25 mouse cellular contexts compared by ENCODE assay signal in the genomic region with DNA sequence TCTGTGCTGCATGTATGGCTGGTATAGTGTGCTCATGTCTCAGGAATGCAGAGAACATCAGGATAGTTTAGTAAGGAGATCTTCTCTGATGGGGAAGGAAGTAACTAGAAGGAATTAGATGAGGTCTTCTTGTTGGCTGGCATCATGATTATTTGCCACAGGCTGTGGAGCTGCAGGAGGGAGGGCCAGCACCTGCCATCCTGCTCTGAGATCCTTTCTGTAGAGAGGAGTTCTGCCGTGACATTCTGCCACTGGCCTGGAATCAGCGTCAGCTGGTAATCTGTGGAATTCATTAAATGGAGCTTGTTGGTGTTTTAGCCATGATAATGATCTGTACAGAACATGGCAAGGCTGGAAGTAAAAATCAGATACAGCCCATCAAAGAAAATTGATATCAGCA. TPM values are rescaled to one million over a fixed set of nuclear protein-coding genes. Genes with fewer than 3 reads are reported as not detected.
DNase-seq lines count a peak whose midpoint lies in the region.
"Had no signal": no experiment of that assay in that cellular context is flagged by ENCODE, and none has a peak within 500 bp of the region (broad histone marks: within the 10 kb centered on the region; RNA-seq: fewer than 3 reads in every experiment).

No protein-coding gene starts in this region.

- peak; percentile 19 for DNase-seq in left cerebral cortex, postnatal 4 days
- DNase-seq in left cerebral cortex, adult 8-10 months (ENCODE audit: low spot score in 2 of 2): no peak
- DNase-seq in cerebellum, adult 11 months: peak; percentile 62
- peak; percentile 81 for DNase-seq in cerebellum, adult 9-10 months
- DNase-seq in cerebellum, postnatal 36 days: peak; percentile 63 to 67
- DNase-seq in adrenal gland, adult 2 months: no peak
- no peak for DNase-seq in adrenal gland, postnatal 10 days
- DNase-seq: adrenal gland, postnatal 25 days; embryo, embryonic 11 days; gastrocnemius, postnatal 14 days; kidney, adult 8-10 months; kidney, postnatal 4 days; liver, embryonic 13.5 days; lung, adult 18-20 months; lung, postnatal 4 days; midbrain, embryonic 14.5 days; thymus, postnatal 25 days had no signal

- intact Hi-C loops in left cerebral cortex, postnatal 4 days (cut with DNase I): no loop called here

RNA-seq across cellular contexts. Expression of a gene that starts 25.2 kb away (rescaled TPM):
- 100 to 1,000 TPM; 117 to 118 TPM for total RNA-seq in left cerebral cortex, postnatal 4 days (2021)
- total RNA-seq in left cerebral cortex, adult 8-10 months (2022): 100 to 1,000 TPM; 107 to 109 (median 108) TPM
- 100 to 1,000 TPM; 152 to 183 TPM for total RNA-seq in adrenal gland, adult 2 months (2021)
- polyA plus RNA-seq in adrenal gland, adult 2 months (2012; rRNA removed): 280 and 296 TPM in 2 replicates
- total RNA-seq in adrenal gland, postnatal 10 days (2021): 100 to 1,000 TPM; 102 to 111 TPM

RNA-seq across cellular contexts. Expression of a gene that starts 27.0 kb away (rescaled TPM):
- 10 to 100 TPM; 61.9 to 64.5 TPM for total RNA-seq in left cerebral cortex, postnatal 4 days (2021)
- total RNA-seq in left cerebral cortex, adult 8-10 months (2022): 10 to 100 TPM; 56.0 to 59.0 (median 58.3) TPM
- 10 to 100 TPM; 41.8 to 42.3 TPM for total RNA-seq in adrenal gland, adult 2 months (2021)
- polyA plus RNA-seq in adrenal gland, adult 2 months (2012; rRNA removed): 15.8 and 21.7 TPM in 2 replicates
- total RNA-seq in adrenal gland, postnatal 10 days (2021): 10 to 100 TPM; 30.2 to 34.0 TPM

RNA-seq across cellular contexts. Expression of a gene that starts 41.8 kb away (rescaled TPM):
- 10 to 100 TPM; 16.6 to 17.4 TPM for total RNA-seq in left cerebral cortex, postnatal 4 days (2021)
- 100 to 1,000 TPM in 3 of 4 experiments, 10 to 100 TPM in 1; 95.0 to 129 (median 126) TPM for total RNA-seq in left cerebral cortex, adult 8-10 months (2022)
- not detected for total RNA-seq in adrenal gland, adult 2 months (2021)
- polyA plus RNA-seq in adrenal gland, adult 2 months (2012; rRNA removed): 0.16 and 0.86 TPM in 2 replicates
- under 1 TPM; 0.09 to 0.76 TPM for total RNA-seq in adrenal gland, postnatal 10 days (2021)
- total RNA-seq: granulocyte monocyte progenitor cell, adult 5-6 weeks; heart, postnatal 25 days had no signal
- polyA plus RNA-seq: G1E; heart, embryonic 10.5 days; heart, embryonic 15.5 days; kidney, postnatal 0 days; limb, embryonic 10.5 days; limb, embryonic 15.5 days; liver, embryonic 13.5 days had no signal

Comparison
In these comparisons a context has a peak if more than half of its experiments do, and no peak if none do; other contexts are left out.
1. DNase-seq: peak in left cerebral cortex, postnatal 4 days (single experiment), cerebellum, adult 11 months (single experiment), cerebellum, adult 9-10 months (single experiment) and cerebellum, postnatal 36 days (2 of 2); none in left cerebral cortex, adult 8-10 months (0 of 2), adrenal gland, adult 2 months (single experiment) and adrenal gland, postnatal 10 days (single experiment).
2. RNA of a gene that starts 41.8 kb away (total RNA-seq): 95.0 to 129 TPM in left cerebral cortex, adult 8-10 months and 16.6 to 17.4 TPM in left cerebral cortex, postnatal 4 days; 0.09 to 0.76 TPM in adrenal gland, postnatal 10 days and not detected in adrenal gland, adult 2 months; every median in the first group is over 10 times any median in the second.